Mouse (Mus musculus) midbrain, embryonic 11.5 days (tissue): ENCODE measurements at regions not wholly inside any gene's neighbourhood (a gene's known extent, or its start where the extent isn't known, plus 50 kb on each side); places are given as distances from the start of the nearest gene placed in this dataset.

ENCODE experiments used
- ATAC-seq: fragments of 200-750 bp; cut with Nextera tagmentation; 2 replicates; pipeline ENCODE4 v1.8.0; 2017; ENCODE audit warnings: moderate TSS enrichment, moderate library complexity; ENCODE audit not compliant: low FRiP score
- DNase-seq: peaks from one replicate; pipeline ENCODE4 v3.0.0; 2015; ENCODE audit warnings: low spot score; ENCODE audit errors: missing footprints
- H3K27ac ChIP-seq: fragments of 300-500 bp; sonication (generic); 2 replicates; pipeline ENCODE4 v1.5.1; 2014; ENCODE audit warnings: low read depth, low read length
- H3K27me3 ChIP-seq: fragments of 300-500 bp; sonication (generic); 2 replicates; pipeline ENCODE4 v1.6.1; 2014; ENCODE audit warnings: mild to moderate bottlenecking, low read length, moderate library complexity, mixed read lengths; ENCODE audit not compliant: control insufficient read depth, insufficient read depth
- H3K36me3 ChIP-seq: fragments of 300-500 bp; sonication (generic); 2 replicates; pipeline ENCODE4 v1.6.1; 2014; ENCODE audit warnings: mild to moderate bottlenecking, low read length, moderate library complexity, mixed read lengths; ENCODE audit not compliant: control insufficient read depth, insufficient read depth
- H3K4me1 ChIP-seq: fragments of 300-500 bp; sonication (generic); 2 replicates; pipeline ENCODE4 v1.6.1; 2014; ENCODE audit warnings: low read length; ENCODE audit not compliant: control insufficient read depth, insufficient read depth
- H3K4me2 ChIP-seq: fragments of 300-500 bp; sonication (generic); 2 replicates; pipeline ENCODE4 v1.6.1; 2014; ENCODE audit warnings: mild to moderate bottlenecking, moderate library complexity
- H3K4me3 ChIP-seq: fragments of 300-500 bp; sonication (generic); 2 replicates; pipeline ENCODE4 v1.5.1; 2014; ENCODE audit warnings: low read depth, low read length
- H3K9ac ChIP-seq: fragments of 300-500 bp; sonication (generic); 2 replicates; pipeline ENCODE4 v1.6.1; 2014; ENCODE audit warnings: low read length
- H3K9me3 ChIP-seq: fragments of 300-500 bp; sonication (generic); 2 replicates; pipeline ENCODE4 v1.6.1; 2016; ENCODE audit warnings: low read length; ENCODE audit not compliant: control insufficient read depth
- WGBS: fragments of 180-500 bp; shearing (Covaris S2); extraction: QIAGEN DNeasy Blood & Tissue Kit; methylation state at CpG from one replicate; pipeline ENCODE4 v1.1.7; 2014; 5-methylcytosine and 5-hydroxymethylcytosine counted together

- no peak for ATAC-seq
- Histone ChIP-seq H3K4me1 (no peaks in the 10 kb centered on the region), H3K4me3 (no peak overlapping the region), H3K4me2 (no peak overlapping the region), H3K9ac (no peak overlapping the region), H3K27ac (no peak overlapping the region), H3K36me3 (no peaks in the 10 kb centered on the region), H3K9me3 (no peaks in the 10 kb centered on the region), H3K27me3 (no peaks in the 10 kb centered on the region)
- no peak for DNase-seq
- 82% methylated on average over 3 of the region's 3 CpGs for WGBS
Measured at GRCm38 (mm10) chr12:26146336-26146735, 268.7 kb downstream of the Rnf144a start.

- Histone ChIP-seq H3K9ac (no peak overlapping the region), H3K4me2 (no peak overlapping the region), H3K4me1 (no peaks in the 10 kb centered on the region), H3K27ac (no peak overlapping the region), H3K27me3 (no peaks in the 10 kb centered on the region), H3K9me3 (no peaks in the 10 kb centered on the region), H3K36me3 (no peaks in the 10 kb centered on the region), H3K4me3 (no peak overlapping the region)
- DNase-seq (no peak), ATAC-seq (no peak)
- WGBS: 73% methylated on average over 6 of the region's 6 CpGs
Measured at GRCm38 (mm10) chr12:26145085-26145714, 269.9 kb downstream of the Rnf144a start.

GRCm38 (mm10) chr12:26144616-26145015 is 270.4 kb downstream of the Rnf144a start:
- 60% methylated on average over 3 of the region's 3 CpGs for WGBS
- Histone ChIP-seq H3K27me3 (no peaks in the 10 kb centered on the region), H3K27ac (no peak overlapping the region), H3K9me3 (no peaks in the 10 kb centered on the region), H3K4me1 (no peaks in the 10 kb centered on the region), H3K36me3 (no peaks in the 10 kb centered on the region), H3K9ac (no peak overlapping the region), H3K4me3 (no peak overlapping the region), H3K4me2 (no peak overlapping the region)
- ATAC-seq (no peak), DNase-seq (no peak)

- H3K36me3 ChIP-seq: no peaks in the 10 kb centered on the region
- no peaks in the 10 kb centered on the region for H3K4me1 ChIP-seq
- ATAC-seq: no peak
- H3K9ac ChIP-seq: no peak overlapping the region
- H3K4me3 ChIP-seq: no peak overlapping the region
- H3K27ac ChIP-seq: no peak overlapping the region
- H3K9me3 ChIP-seq: no peaks in the 10 kb centered on the region
- H3K27me3 ChIP-seq: no peaks in the 10 kb centered on the region
- no peak for DNase-seq
- H3K4me2 ChIP-seq: no peak overlapping the region
- WGBS: 84% methylated on average over 6 of the region's 6 CpGs
Measured at GRCm38 (mm10) chr12:26143411-26143810, 271.6 kb downstream of the Rnf144a start.

GRCm38 (mm10) chr12:26130811-26131210 is 284.2 kb downstream of the Rnf144a start:
- no peak for DNase-seq
- no peak for ATAC-seq
- no peak overlapping the region for H3K27ac ChIP-seq
- H3K27me3 ChIP-seq: no peaks in the 10 kb centered on the region
- no peaks in the 10 kb centered on the region for H3K36me3 ChIP-seq
- H3K9ac ChIP-seq: no peak overlapping the region
- H3K4me3 ChIP-seq: no peak overlapping the region
- no peaks in the 10 kb centered on the region for H3K9me3 ChIP-seq
- 86% methylated on average over 8 of the region's 8 CpGs for WGBS
- H3K4me1 ChIP-seq: no peaks in the 10 kb centered on the region
- no peak overlapping the region for H3K4me2 ChIP-seq

GRCm38 (mm10) chr12:26130011-26130410 is 285.0 kb downstream of the Rnf144a start:
- ATAC-seq: no peak

GRCm38 (mm10) chr12:26129511-26129910 is 285.5 kb downstream of the Rnf144a start:
- Histone ChIP-seq H3K4me2 (no peak overlapping the region), H3K36me3 (no peaks in the 10 kb centered on the region), H3K27me3 (no peaks in the 10 kb centered on the region), H3K9me3 (no peaks in the 10 kb centered on the region), H3K27ac (no peak overlapping the region), H3K4me3 (no peak overlapping the region), H3K9ac (no peak overlapping the region), H3K4me1 (no peaks in the 10 kb centered on the region)
- ATAC-seq (no peak), DNase-seq (no peak)
- 59% methylated on average over 4 of the region's 4 CpGs for WGBS

More at GRCm38 (mm10) chr12:26130011-26130410, 285.0 kb downstream of the Rnf144a start:
- Histone ChIP-seq H3K27ac (no peak overlapping the region), H3K36me3 (no peaks in the 10 kb centered on the region), H3K4me1 (no peaks in the 10 kb centered on the region), H3K4me3 (no peak overlapping the region), H3K9ac (no peak overlapping the region), H3K4me2 (no peak overlapping the region), H3K9me3 (no peaks in the 10 kb centered on the region), H3K27me3 (no peaks in the 10 kb centered on the region)
- DNase-seq: no peak
- 89% methylated on average over 3 of the region's 3 CpGs for WGBS

- Histone ChIP-seq H3K27me3 (no peaks in the 10 kb centered on the region), H3K27ac (no peak overlapping the region), H3K4me2 (no peak overlapping the region), H3K9me3 (no peaks in the 10 kb centered on the region), H3K9ac (no peak overlapping the region), H3K36me3 (no peaks in the 10 kb centered on the region), H3K4me3 (no peak overlapping the region), H3K4me1 (no peaks in the 10 kb centered on the region)
- DNase-seq: no peak
- ATAC-seq: no peak
Measured at GRCm38 (mm10) chr12:26128851-26129250, 286.2 kb downstream of the Rnf144a start.

GRCm38 (mm10) chr12:26126260-26126659 is 288.8 kb downstream of the Rnf144a start:
- Histone ChIP-seq H3K4me1 (no peaks in the 10 kb centered on the region), H3K4me2 (no peak overlapping the region), H3K36me3 (no peaks in the 10 kb centered on the region), H3K27ac (no peak overlapping the region), H3K9ac (no peak overlapping the region), H3K4me3 (no peak overlapping the region), H3K9me3 (no peaks in the 10 kb centered on the region), H3K27me3 (no peaks in the 10 kb centered on the region)
- DNase-seq (no peak), ATAC-seq (no peak)
- WGBS: 89% methylated on average over 9 of the region's 9 CpGs
